Mouse (Mus musculus): ENCODE results near the gene Parp12. TPM values are rescaled to one million over a fixed set of nuclear protein-coding genes. Genes with fewer than 3 reads are reported as not detected.

Gene Parp12
- polyA plus RNA-seq, 1 experiment, result 6.3 TPM

- H3K4me3 ChIP-seq (ENCODE audit: insufficient read depth, poor library complexity, severe bottlenecking), result no peak overlapping the region
- H3K79me3 ChIP-seq (ENCODE audit: low read depth), result no peaks in the 10 kb centered on the region
- no peaks in the 10 kb centered on the region for H3K36me3 ChIP-seq (ENCODE audit: control insufficient read depth, insufficient read depth)
- TF ChIP-seq MYOG (IDR thresholded peaks at IDR 0.05; ENCODE audit: control insufficient read depth, extremely low read depth, insufficient read length) (no peak), USF1 (IDR thresholded peaks at IDR 0.05; ENCODE audit: low read depth) (no peak), MYOD1 (IDR thresholded peaks at IDR 0.05; ENCODE audit: control insufficient read depth, insufficient read length, low read depth) (no peak), FOSL1 (IDR thresholded peaks at IDR 0.05; ENCODE audit: insufficient read depth, low read length, poor library complexity, severe bottlenecking) (no peak), CTCF (IDR thresholded peaks at IDR 0.05; ENCODE audit: control insufficient read depth, insufficient read depth, insufficient read length) (no peak), MAX (IDR thresholded peaks at IDR 0.05) (no peak), CEBPB (IDR thresholded peaks at IDR 0.05; ENCODE audit: low read depth) (no peak)
- H3K79me2 ChIP-seq (ENCODE audit: control insufficient read depth, insufficient read depth), result no peaks in the 10 kb centered on the region
- no peak overlapping the region for H3ac ChIP-seq (ENCODE audit: control insufficient read depth, insufficient read length, low read depth)
- no peaks in the 10 kb centered on the region for H3K27me3 ChIP-seq (ENCODE audit: control insufficient read depth, insufficient read depth, insufficient read length)
Observed at GRCm38 (mm10) chr6:39112701-39113100, 5.4 kb downstream of the Parp12 start.

GRCm38 (mm10) chr6:39106812-39107211 is 11.3 kb downstream of the Parp12 start:
- no peak for TF ChIP-seq FOSL1 (IDR thresholded peaks at IDR 0.05; ENCODE audit: insufficient read depth, low read length, poor library complexity, severe bottlenecking)
- no peak for TF ChIP-seq MYOG (IDR thresholded peaks at IDR 0.05; ENCODE audit: control insufficient read depth, extremely low read depth, insufficient read length)
- no peak for TF ChIP-seq MAX (IDR thresholded peaks at IDR 0.05)
- TF ChIP-seq MYOD1 (IDR thresholded peaks at IDR 0.05; ENCODE audit: control insufficient read depth, insufficient read length, low read depth), result no peak
- no peak for TF ChIP-seq CTCF (IDR thresholded peaks at IDR 0.05; ENCODE audit: control insufficient read depth, insufficient read depth, insufficient read length)
- TF ChIP-seq CEBPB (IDR thresholded peaks at IDR 0.05; ENCODE audit: low read depth), result no peak
- no peak for TF ChIP-seq USF1 (IDR thresholded peaks at IDR 0.05; ENCODE audit: low read depth)

GRCm38 (mm10) chr6:39104631-39105030 is 13.5 kb downstream of the Parp12 start:
- H3ac ChIP-seq (ENCODE audit: control insufficient read depth, insufficient read length, low read depth), result no peak overlapping the region
- H3K79me3 ChIP-seq (ENCODE audit: low read depth), result no peaks in the 10 kb centered on the region
- H3K79me2 ChIP-seq (ENCODE audit: control insufficient read depth, insufficient read depth), result no peaks in the 10 kb centered on the region
- no peaks in the 10 kb centered on the region for H3K27me3 ChIP-seq (ENCODE audit: control insufficient read depth, insufficient read depth, insufficient read length)
- H3K36me3 ChIP-seq (ENCODE audit: control insufficient read depth, insufficient read depth), result peaks cover 6% of the 10 kb centered on the region
- no peak for TF ChIP-seq CTCF (IDR thresholded peaks at IDR 0.05; ENCODE audit: control insufficient read depth, insufficient read depth, insufficient read length)
- no peak for TF ChIP-seq FOSL1 (IDR thresholded peaks at IDR 0.05; ENCODE audit: insufficient read depth, low read length, poor library complexity, severe bottlenecking)
- no peak for TF ChIP-seq USF1 (IDR thresholded peaks at IDR 0.05; ENCODE audit: low read depth)
- TF ChIP-seq CEBPB (IDR thresholded peaks at IDR 0.05; ENCODE audit: low read depth), result no peak
- no peak for TF ChIP-seq MAX (IDR thresholded peaks at IDR 0.05)
- TF ChIP-seq MYOD1 (IDR thresholded peaks at IDR 0.05; ENCODE audit: control insufficient read depth, insufficient read length, low read depth), result no peak
- no peak for TF ChIP-seq MYOG (IDR thresholded peaks at IDR 0.05; ENCODE audit: control insufficient read depth, extremely low read depth, insufficient read length)
- no peak overlapping the region for H3K4me3 ChIP-seq (ENCODE audit: insufficient read depth, poor library complexity, severe bottlenecking)

More at GRCm38 (mm10) chr6:39106812-39107211, 11.3 kb downstream of the Parp12 start:
- Histone ChIP-seq H3K36me3 (ENCODE audit: control insufficient read depth, insufficient read depth) (peaks cover 5% of the 10 kb centered on the region), H3K4me3 (ENCODE audit: insufficient read depth, poor library complexity, severe bottlenecking) (no peak overlapping the region), H3K79me3 (ENCODE audit: low read depth) (no peaks in the 10 kb centered on the region), H3ac (ENCODE audit: control insufficient read depth, insufficient read length, low read depth) (no peak overlapping the region), H3K27me3 (ENCODE audit: control insufficient read depth, insufficient read depth, insufficient read length) (no peaks in the 10 kb centered on the region), H3K79me2 (ENCODE audit: control insufficient read depth, insufficient read depth) (no peaks in the 10 kb centered on the region)

- Histone ChIP-seq H3K79me3 (ENCODE audit: low read depth) (no peaks in the 10 kb centered on the region), H3K36me3 (ENCODE audit: control insufficient read depth, insufficient read depth) (no peaks in the 10 kb centered on the region), H3K27me3 (ENCODE audit: control insufficient read depth, insufficient read depth, insufficient read length) (no peaks in the 10 kb centered on the region), H3K4me3 (ENCODE audit: insufficient read depth, poor library complexity, severe bottlenecking) (no peak overlapping the region), H3ac (ENCODE audit: control insufficient read depth, insufficient read length, low read depth) (no peak overlapping the region), H3K79me2 (ENCODE audit: control insufficient read depth, insufficient read depth) (no peaks in the 10 kb centered on the region)
- TF ChIP-seq MYOG (IDR thresholded peaks at IDR 0.05; ENCODE audit: control insufficient read depth, extremely low read depth, insufficient read length), result no peak
- no peak for TF ChIP-seq CEBPB (IDR thresholded peaks at IDR 0.05; ENCODE audit: low read depth)
- no peak for TF ChIP-seq MYOD1 (IDR thresholded peaks at IDR 0.05; ENCODE audit: control insufficient read depth, insufficient read length, low read depth)
- TF ChIP-seq MAX (IDR thresholded peaks at IDR 0.05), result no peak
- no peak for TF ChIP-seq CTCF (IDR thresholded peaks at IDR 0.05; ENCODE audit: control insufficient read depth, insufficient read depth, insufficient read length)
- no peak for TF ChIP-seq USF1 (IDR thresholded peaks at IDR 0.05; ENCODE audit: low read depth)
- TF ChIP-seq FOSL1 (IDR thresholded peaks at IDR 0.05; ENCODE audit: insufficient read depth, low read length, poor library complexity, severe bottlenecking), result no peak
Observed at GRCm38 (mm10) chr6:39076498-39076897, 41.7 kb downstream of the Parp12 start.

- Histone ChIP-seq H3K36me3 (ENCODE audit: control insufficient read depth, insufficient read depth) (no peaks in the 10 kb centered on the region), H3ac (ENCODE audit: control insufficient read depth, insufficient read length, low read depth) (no peak overlapping the region), H3K4me3 (ENCODE audit: insufficient read depth, poor library complexity, severe bottlenecking) (no peak overlapping the region), H3K27me3 (ENCODE audit: control insufficient read depth, insufficient read depth, insufficient read length) (no peaks in the 10 kb centered on the region), H3K79me2 (ENCODE audit: control insufficient read depth, insufficient read depth) (no peaks in the 10 kb centered on the region), H3K79me3 (ENCODE audit: low read depth) (no peaks in the 10 kb centered on the region)
- no peak for TF ChIP-seq USF1 (IDR thresholded peaks at IDR 0.05; ENCODE audit: low read depth)
- TF ChIP-seq MYOD1 (IDR thresholded peaks at IDR 0.05; ENCODE audit: control insufficient read depth, insufficient read length, low read depth), result no peak
- TF ChIP-seq MAX (IDR thresholded peaks at IDR 0.05), result no peak
- no peak for TF ChIP-seq CTCF (IDR thresholded peaks at IDR 0.05; ENCODE audit: control insufficient read depth, insufficient read depth, insufficient read length)
- TF ChIP-seq CEBPB (IDR thresholded peaks at IDR 0.05; ENCODE audit: low read depth), result no peak
- no peak for TF ChIP-seq MYOG (IDR thresholded peaks at IDR 0.05; ENCODE audit: control insufficient read depth, extremely low read depth, insufficient read length)
- TF ChIP-seq FOSL1 (IDR thresholded peaks at IDR 0.05; ENCODE audit: insufficient read depth, low read length, poor library complexity, severe bottlenecking), result no peak
Observed at GRCm38 (mm10) chr6:39074186-39074585, 44.0 kb downstream of the Parp12 start.

GRCm38 (mm10) chr6:39072664-39073063 is 45.5 kb downstream of the Parp12 start:
- Histone ChIP-seq H3K79me2 (ENCODE audit: control insufficient read depth, insufficient read depth) (no peaks in the 10 kb centered on the region), H3K79me3 (ENCODE audit: low read depth) (no peaks in the 10 kb centered on the region), H3K36me3 (ENCODE audit: control insufficient read depth, insufficient read depth) (no peaks in the 10 kb centered on the region), H3K4me3 (ENCODE audit: insufficient read depth, poor library complexity, severe bottlenecking) (no peak overlapping the region), H3K27me3 (ENCODE audit: control insufficient read depth, insufficient read depth, insufficient read length) (no peaks in the 10 kb centered on the region), H3ac (ENCODE audit: control insufficient read depth, insufficient read length, low read depth) (no peak overlapping the region)
- TF ChIP-seq FOSL1 (IDR thresholded peaks at IDR 0.05; ENCODE audit: insufficient read depth, low read length, poor library complexity, severe bottlenecking) (no peak), MAX (IDR thresholded peaks at IDR 0.05) (no peak), CEBPB (IDR thresholded peaks at IDR 0.05; ENCODE audit: low read depth) (no peak), MYOG (IDR thresholded peaks at IDR 0.05; ENCODE audit: control insufficient read depth, extremely low read depth, insufficient read length) (no peak), USF1 (IDR thresholded peaks at IDR 0.05; ENCODE audit: low read depth) (no peak), CTCF (IDR thresholded peaks at IDR 0.05; ENCODE audit: control insufficient read depth, insufficient read depth, insufficient read length) (no peak), MYOD1 (IDR thresholded peaks at IDR 0.05; ENCODE audit: control insufficient read depth, insufficient read length, low read depth) (no peak)
